Mouse (Mus musculus): ENCODE results near the gene Psg16.

Gene Psg16

GRCm38 (mm10) chr7:17073904-17074615 is at the start of gene Psg16:
Psg16 (plus strand) TSS chr7:17074040.
- DNase-seq (ENCODE audit: extremely low read depth, low read depth, low spot score), result no peak

GRCm38 (mm10) chr7:17024141-17024540 is 49.7 kb upstream of the Psg16 start:
- no peak for DNase-seq (ENCODE audit: extremely low read depth, low read depth, low spot score)

- peak; percentile 74 for DNase-seq (ENCODE audit: extremely low read depth, low read depth, low spot score)
Observed at GRCm38 (mm10) chr7:17024814-17025504, 48.9 kb upstream of the Psg16 start.

- DNase-seq (ENCODE audit: extremely low read depth, low read depth, low spot score), result peak; percentile 90
Observed at GRCm38 (mm10) chr7:17025505-17025894, 48.3 kb upstream of the Psg16 start.

- DNase-seq (ENCODE audit: extremely low read depth, low read depth, low spot score), result no peak
Observed at GRCm38 (mm10) chr7:17025896-17026622, 47.8 kb upstream of the Psg16 start.

- no peak for DNase-seq (ENCODE audit: extremely low read depth, low read depth, low spot score)
Observed at GRCm38 (mm10) chr7:17026710-17027587, 46.9 kb upstream of the Psg16 start.

GRCm38 (mm10) chr7:17027588-17028343 is 46.1 kb upstream of the Psg16 start, which contains the start of gene Ppp5c:
Ppp5c (minus strand) TSS chr7:17027924.
- DNase-seq (ENCODE audit: extremely low read depth, low read depth, low spot score), result no peak

GRCm38 (mm10) chr7:17028923-17029322 is 44.9 kb upstream of the Psg16 start:
- no peak for DNase-seq (ENCODE audit: extremely low read depth, low read depth, low spot score)

- no peak for DNase-seq (ENCODE audit: extremely low read depth, low read depth, low spot score)
Observed at GRCm38 (mm10) chr7:17030239-17030638, 43.6 kb upstream of the Psg16 start.

GRCm38 (mm10) chr7:17038018-17038695 is 35.7 kb upstream of the Psg16 start:
- DNase-seq (ENCODE audit: extremely low read depth, low read depth, low spot score), result no peak

GRCm38 (mm10) chr7:17039373-17039772 is 34.5 kb upstream of the Psg16 start:
- no peak for DNase-seq (ENCODE audit: extremely low read depth, low read depth, low spot score)

GRCm38 (mm10) chr7:17045743-17046142 is 28.1 kb upstream of the Psg16 start:
- DNase-seq (ENCODE audit: extremely low read depth, low read depth, low spot score), result no peak

- no peak for DNase-seq (ENCODE audit: extremely low read depth, low read depth, low spot score)
Observed at GRCm38 (mm10) chr7:17047041-17047682, 26.7 kb upstream of the Psg16 start.

GRCm38 (mm10) chr7:17048431-17049190 is 25.2 kb upstream of the Psg16 start:
- no peak for DNase-seq (ENCODE audit: extremely low read depth, low read depth, low spot score)

- DNase-seq (ENCODE audit: extremely low read depth, low read depth, low spot score), result no peak
Observed at GRCm38 (mm10) chr7:17050491-17050890, 23.3 kb upstream of the Psg16 start.

- DNase-seq (ENCODE audit: extremely low read depth, low read depth, low spot score), result no peak
Observed at GRCm38 (mm10) chr7:17050933-17051594, 22.8 kb upstream of the Psg16 start.

- DNase-seq (ENCODE audit: extremely low read depth, low read depth, low spot score), result no peak
Observed at GRCm38 (mm10) chr7:17054325-17054989, 19.4 kb upstream of the Psg16 start.
